Mouse (Mus musculus): ENCODE data around the gene Rasa3. TPM values are rescaled to one million over a fixed set of nuclear protein-coding genes. Genes with fewer than 3 reads are reported as not detected.

The Rasa3 gene
- polyA plus RNA-seq, 1 experiment: 39.6 TPM

- H3K36me3 ChIP-seq (ENCODE audit: control insufficient read depth, insufficient read depth): no peaks in the 10 kb centered on the region
- no peaks in the 10 kb centered on the region for H3K79me2 ChIP-seq (ENCODE audit: control insufficient read depth, insufficient read depth)
- no peak overlapping the region for H3ac ChIP-seq (ENCODE audit: control insufficient read depth, insufficient read length)
- H3K4me2 ChIP-seq (ENCODE audit: low read depth): no peak overlapping the region
- TF ChIP-seq REST (IDR thresholded peaks at IDR 0.05; ENCODE audit: insufficient read depth, insufficient read length): no peak
- TF ChIP-seq MYOD1 (IDR thresholded peaks at IDR 0.05; ENCODE audit: control insufficient read depth in 1 of 3, insufficient read length in 2 of 3, low read depth in 2 of 3): peak in 1 of 3 experiments; percentile 16
- TF ChIP-seq TCF3 (IDR thresholded peaks at IDR 0.05; ENCODE audit: insufficient read length, low read depth): no peak
- TF ChIP-seq POLR2AphosphoS2 (IDR thresholded peaks at IDR 0.05; ENCODE audit: insufficient read length, low read depth): no peak
- no peak for TF ChIP-seq POLR2A (IDR thresholded peaks at IDR 0.05; ENCODE audit: insufficient read length, low read depth)
- TF ChIP-seq MAX (IDR thresholded peaks at IDR 0.05; ENCODE audit: low read depth): no peak
- no peak for TF ChIP-seq CEBPB (IDR thresholded peaks at IDR 0.05; ENCODE audit: insufficient read depth, poor library complexity, severe bottlenecking)
- no peak for TF ChIP-seq TCF12 (IDR thresholded peaks at IDR 0.05; ENCODE audit: insufficient read depth, poor library complexity, severe bottlenecking)
- TF ChIP-seq E2F4 (IDR thresholded peaks at IDR 0.05; ENCODE audit: insufficient read depth): no peak
- H3K27me3 ChIP-seq (ENCODE audit: control insufficient read depth, insufficient read depth, insufficient read length): peaks cover 7% of the 10 kb centered on the region
- no peak overlapping the region for H3K4me3 ChIP-seq
These were observed 148.2 kb downstream of the Rasa3 start for GRCm38 (mm10) chr8:13529011-13529840.

GRCm38 (mm10) chr8:13521392-13521791, 156.0 kb downstream of the Rasa3 start:
- H3K4me2 ChIP-seq (ENCODE audit: low read depth): no peak overlapping the region
- no peak overlapping the region for H3ac ChIP-seq (ENCODE audit: control insufficient read depth, insufficient read length)
- H3K4me3 ChIP-seq: no peak overlapping the region
- no peaks in the 10 kb centered on the region for H3K36me3 ChIP-seq (ENCODE audit: control insufficient read depth, insufficient read depth)
- H3K27me3 ChIP-seq (ENCODE audit: control insufficient read depth, insufficient read depth, insufficient read length): peaks cover 43% of the 10 kb centered on the region
- H3K79me2 ChIP-seq (ENCODE audit: control insufficient read depth, insufficient read depth): no peaks in the 10 kb centered on the region
- TF ChIP-seq TCF12 (IDR thresholded peaks at IDR 0.05; ENCODE audit: insufficient read depth, poor library complexity, severe bottlenecking) (no peak), SRF (IDR thresholded peaks at IDR 0.05; ENCODE audit: control insufficient read depth, insufficient read length, low read depth) (no peak), MYOG (IDR thresholded peaks at IDR 0.05; ENCODE audit: control insufficient read depth in 1 of 3, insufficient read depth in 1 of 3, insufficient read length in 2 of 3, low read depth in 2 of 3) (no peak), REST (IDR thresholded peaks at IDR 0.05; ENCODE audit: insufficient read depth, insufficient read length) (no peak), MAX (IDR thresholded peaks at IDR 0.05; ENCODE audit: low read depth) (no peak), TCF3 (IDR thresholded peaks at IDR 0.05; ENCODE audit: insufficient read length, low read depth) (no peak)

GRCm38 (mm10) chr8:13520349-13520748, 157.1 kb downstream of the Rasa3 start:
- no peaks in the 10 kb centered on the region for H3K36me3 ChIP-seq (ENCODE audit: control insufficient read depth, insufficient read depth)
- TF ChIP-seq REST (IDR thresholded peaks at IDR 0.05; ENCODE audit: insufficient read depth, insufficient read length): no peak
- no peak for TF ChIP-seq TCF3 (IDR thresholded peaks at IDR 0.05; ENCODE audit: insufficient read length, low read depth)
- no peak for TF ChIP-seq USF1 (IDR thresholded peaks at IDR 0.05; ENCODE audit: low read depth)
- no peak for TF ChIP-seq POLR2A (IDR thresholded peaks at IDR 0.05; ENCODE audit: insufficient read length, low read depth)
- no peak for TF ChIP-seq MAX (IDR thresholded peaks at IDR 0.05; ENCODE audit: low read depth)
- TF ChIP-seq POLR2AphosphoS2 (IDR thresholded peaks at IDR 0.05; ENCODE audit: insufficient read length, low read depth): no peak
- no peak for TF ChIP-seq MYOG (IDR thresholded peaks at IDR 0.05; ENCODE audit: control insufficient read depth in 1 of 3, insufficient read depth in 1 of 3, insufficient read length in 2 of 3, low read depth in 2 of 3)
- no peak for TF ChIP-seq CEBPB (IDR thresholded peaks at IDR 0.05; ENCODE audit: insufficient read depth, poor library complexity, severe bottlenecking)
- TF ChIP-seq TCF12 (IDR thresholded peaks at IDR 0.05; ENCODE audit: insufficient read depth, poor library complexity, severe bottlenecking): no peak
- no peaks in the 10 kb centered on the region for H3K79me2 ChIP-seq (ENCODE audit: control insufficient read depth, insufficient read depth)
- H3K27me3 ChIP-seq (ENCODE audit: control insufficient read depth, insufficient read depth, insufficient read length): peaks cover 51% of the 10 kb centered on the region
- no peak overlapping the region for H3K4me2 ChIP-seq (ENCODE audit: low read depth)
- H3ac ChIP-seq (ENCODE audit: control insufficient read depth, insufficient read length): no peak overlapping the region
- no peak overlapping the region for H3K4me3 ChIP-seq

GRCm38 (mm10) chr8:13519503-13519902, 157.9 kb downstream of the Rasa3 start:
- peaks cover 49% of the 10 kb centered on the region for H3K27me3 ChIP-seq (ENCODE audit: control insufficient read depth, insufficient read depth, insufficient read length)
- no peaks in the 10 kb centered on the region for H3K79me2 ChIP-seq (ENCODE audit: control insufficient read depth, insufficient read depth)
- no peak overlapping the region for H3K4me3 ChIP-seq
- H3K36me3 ChIP-seq (ENCODE audit: control insufficient read depth, insufficient read depth): no peaks in the 10 kb centered on the region
- TF ChIP-seq MAX (IDR thresholded peaks at IDR 0.05; ENCODE audit: low read depth) (no peak), USF1 (IDR thresholded peaks at IDR 0.05; ENCODE audit: low read depth) (no peak), TCF3 (IDR thresholded peaks at IDR 0.05; ENCODE audit: insufficient read length, low read depth) (no peak), TCF12 (IDR thresholded peaks at IDR 0.05; ENCODE audit: insufficient read depth, poor library complexity, severe bottlenecking) (no peak), MYOG (IDR thresholded peaks at IDR 0.05; ENCODE audit: control insufficient read depth in 1 of 3, insufficient read depth in 1 of 3, insufficient read length in 2 of 3, low read depth in 2 of 3) (no peak), POLR2AphosphoS2 (IDR thresholded peaks at IDR 0.05; ENCODE audit: insufficient read length, low read depth) (no peak), SRF (IDR thresholded peaks at IDR 0.05; ENCODE audit: control insufficient read depth, insufficient read length, low read depth) (no peak)
- H3ac ChIP-seq (ENCODE audit: control insufficient read depth, insufficient read length): no peak overlapping the region
- H3K4me2 ChIP-seq (ENCODE audit: low read depth): no peak overlapping the region

- Histone ChIP-seq H3ac (ENCODE audit: control insufficient read depth, insufficient read length) (no peak overlapping the region), H3K27me3 (ENCODE audit: control insufficient read depth, insufficient read depth, insufficient read length) (peaks cover 32% of the 10 kb centered on the region), H3K79me2 (ENCODE audit: control insufficient read depth, insufficient read depth) (no peaks in the 10 kb centered on the region), H3K4me2 (ENCODE audit: low read depth) (no peak overlapping the region), H3K36me3 (ENCODE audit: control insufficient read depth, insufficient read depth) (no peaks in the 10 kb centered on the region), H3K4me3 (no peak overlapping the region)
- TF ChIP-seq REST (IDR thresholded peaks at IDR 0.05; ENCODE audit: insufficient read depth, insufficient read length) (no peak), MYOD1 (IDR thresholded peaks at IDR 0.05; ENCODE audit: control insufficient read depth in 1 of 3, insufficient read length in 2 of 3, low read depth in 2 of 3) (no peak), CEBPB (IDR thresholded peaks at IDR 0.05; ENCODE audit: insufficient read depth, poor library complexity, severe bottlenecking) (no peak), USF1 (IDR thresholded peaks at IDR 0.05; ENCODE audit: low read depth) (no peak), E2F4 (IDR thresholded peaks at IDR 0.05; ENCODE audit: insufficient read depth) (no peak), SRF (IDR thresholded peaks at IDR 0.05; ENCODE audit: control insufficient read depth, insufficient read length, low read depth) (no peak), POLR2AphosphoS2 (IDR thresholded peaks at IDR 0.05; ENCODE audit: insufficient read length, low read depth) (no peak), MYOG (IDR thresholded peaks at IDR 0.05; ENCODE audit: control insufficient read depth in 1 of 3, insufficient read depth in 1 of 3, insufficient read length in 2 of 3, low read depth in 2 of 3) (no peak), TCF3 (IDR thresholded peaks at IDR 0.05; ENCODE audit: insufficient read length, low read depth) (no peak)
These were observed 160.1 kb downstream of the Rasa3 start for GRCm38 (mm10) chr8:13517284-13517781.
